Mouse (Mus musculus) kidney, adult 9 months (tissue): Measurements from ENCODE around the gene Olfr1467.

Experiments used
- DNase-seq: peaks from one replicate; pipeline ENCODE4 v3.0.0; 2022

Gene Olfr1467

DNA sequence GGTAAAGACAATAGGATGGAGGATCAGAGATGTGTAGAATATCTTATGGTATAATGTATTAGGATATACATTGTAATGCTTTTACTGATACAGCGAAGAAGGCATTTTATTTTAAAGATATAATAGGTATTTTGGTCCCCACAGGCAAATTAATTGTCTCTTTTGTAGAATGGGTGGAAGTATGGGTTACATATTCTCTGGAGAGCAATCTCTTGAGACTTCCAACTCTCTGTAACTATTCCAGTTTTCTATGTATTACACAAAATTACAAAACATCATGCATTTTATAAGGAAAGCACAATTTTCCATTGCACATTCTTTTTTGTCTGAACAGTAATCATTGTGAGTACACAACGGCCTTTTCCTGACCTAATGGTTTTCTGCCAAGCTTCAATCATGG lies at the start of gene Olfr1467:
Olfr1467 (plus strand) TSS at position 301 of the 400 bp plus-strand sequence.
- no peak for DNase-seq

DNA sequence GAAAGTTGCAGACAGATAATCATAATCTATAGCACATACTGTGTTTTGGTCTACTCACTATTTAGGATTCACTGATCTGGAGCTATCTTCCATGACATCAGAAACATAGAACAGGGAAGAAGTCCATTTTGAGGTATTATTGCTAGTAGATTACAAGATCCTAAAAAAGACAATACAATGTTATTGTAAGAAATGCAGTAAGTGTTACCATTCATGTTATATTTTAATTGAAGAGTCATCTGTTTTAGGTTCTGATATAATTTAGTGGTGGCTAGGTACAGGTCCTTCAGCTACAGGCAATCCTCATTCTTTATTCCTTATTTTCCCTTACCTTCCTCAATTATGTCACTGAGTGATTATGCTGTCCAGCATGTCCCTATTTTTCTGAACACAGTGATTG lies 46.6 kb upstream of the Olfr1467 start, which contains the start of gene Olfr1465:
Olfr1465 (minus strand) TSS at position 101 of the 400 bp plus-strand sequence.
- no peak for DNase-seq

- DNase-seq: no peak
Measured at GRCm38 (mm10) chr19:13338562-13338961, 23.5 kb upstream of the Olfr1467 start, which contains the start of gene Olfr1466. TSS of gene Olfr1466 (plus strand) at chr19:13338862.

GRCm38 (mm10) chr19:13407549-13407948 lies 45.5 kb downstream of the Olfr1467 start, which contains the start of gene Olfr1469:
TSS of gene Olfr1469 (plus strand) at chr19:13407849.
- DNase-seq: no peak
